Mouse (Mus musculus) macrophage (primary cell): ENCODE results near the gene Kif2a. TPM values are rescaled to one million over a fixed set of nuclear protein-coding genes. Genes with fewer than 3 reads are reported as not detected.

Experiments
- H3K27ac ChIP-seq: fragments of 350-480 bp; formaldehyde crosslinking; 2 replicates; pipeline ENCODE4 v1.9.0; 2021
- H3K36me3 ChIP-seq: fragments of 350-480 bp; formaldehyde crosslinking; 2 replicates; pipeline ENCODE4 v1.9.0; 2021; ENCODE audit errors: inconsistent target
- H3K4me3 ChIP-seq: fragments of 350-480 bp; formaldehyde crosslinking; 2 replicates; pipeline ENCODE4 v1.9.0; 2021; ENCODE audit errors: inconsistent target
- H3K79me2 ChIP-seq: fragments of 350-480 bp; formaldehyde crosslinking; 2 replicates; pipeline ENCODE4 v1.9.0; 2021; ENCODE audit errors: inconsistent target
- WGBS: methylation state at CpG from one replicate; pipeline ENCODE4 v1.1.7; 2026; ENCODE audit warnings: inconsistent platforms; ENCODE audit not compliant: missing documents; 5-methylcytosine and 5-hydroxymethylcytosine counted together
- polyA plus RNA-seq: library from polyadenylated mRNA; stranded (reverse); fragments of 250-400 nt; gene quantifications from 3 replicates; pipeline ENCODE4 v1.2.4, GENCODE M21; 2018; ENCODE audit warnings: inconsistent platforms

Gene Kif2a
- polyA plus RNA-seq, 1 experiment from 2014 or later: 22.4 TPM

GRCm38 (mm10) chr13:107035511-107036113, 13.7 kb upstream of the Kif2a start:
- H3K79me2 ChIP-seq: no peaks in the 10 kb centered on the region
- H3K36me3 ChIP-seq: no peaks in the 10 kb centered on the region
- no peak overlapping the region for H3K4me3 ChIP-seq
- no peak overlapping the region for H3K27ac ChIP-seq
- WGBS: 51% methylated on average over 3 of the region's 3 CpGs

- 98% methylated on average over 4 of the region's 4 CpGs for WGBS
- Histone ChIP-seq H3K36me3 (no peaks in the 10 kb centered on the region), H3K4me3 (no peak overlapping the region), H3K79me2 (no peaks in the 10 kb centered on the region), H3K27ac (no peak overlapping the region)
Measured at GRCm38 (mm10) chr13:107035078-107035477, 13.2 kb upstream of the Kif2a start.

DNA sequence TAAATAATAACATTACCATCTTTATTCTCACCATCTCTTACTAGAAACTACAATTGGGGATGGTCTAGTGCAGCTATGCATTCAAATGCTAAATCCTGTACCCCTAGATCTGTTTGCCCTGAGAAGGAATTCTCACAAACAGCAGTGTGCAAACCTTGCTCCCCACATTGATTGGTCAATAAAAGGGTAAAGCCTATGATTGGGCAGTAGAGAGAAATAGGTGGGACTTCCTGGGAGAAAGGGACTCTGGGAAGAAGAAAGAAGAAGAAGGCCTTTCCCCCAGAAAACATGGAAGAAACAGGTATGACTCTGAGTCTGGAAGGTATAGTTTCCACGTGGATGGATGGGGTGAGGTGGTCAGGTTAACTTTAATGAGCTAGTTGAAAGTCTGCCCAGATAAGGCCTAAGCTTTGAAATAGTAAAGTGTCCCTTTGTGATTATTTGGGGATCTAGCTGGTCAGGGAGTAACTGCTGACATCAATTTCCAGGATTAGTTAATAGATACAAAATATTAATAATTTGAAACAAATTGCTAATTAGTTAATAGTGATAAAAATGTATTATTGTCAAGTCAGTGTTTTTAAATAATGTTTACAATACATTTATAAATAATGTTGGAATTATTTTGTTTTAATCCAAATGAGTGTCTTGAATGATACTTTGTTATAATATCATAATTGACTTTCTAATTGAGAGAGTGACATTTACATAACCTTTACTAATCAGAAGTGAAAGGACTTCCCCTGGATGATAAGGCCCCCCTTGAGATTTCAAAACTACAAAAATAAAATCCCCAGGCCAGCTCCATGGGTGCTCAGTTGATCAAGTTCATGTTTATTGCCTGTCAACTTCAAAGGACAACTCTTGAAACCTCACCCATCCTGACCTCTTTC, 12.3 kb upstream of the Kif2a start:
- H3K27ac ChIP-seq: no peak overlapping the region
- H3K36me3 ChIP-seq: no peaks in the 10 kb centered on the region
- H3K79me2 ChIP-seq: no peaks in the 10 kb centered on the region
- H3K4me3 ChIP-seq: peak overlapping the region; percentile 19; the same call in 1 of the 2 replicates
- WGBS: 89% methylated on average over 1 of the region's 1 CpGs

GRCm38 (mm10) chr13:107031228-107031627, 9.3 kb upstream of the Kif2a start:
- no peak overlapping the region for H3K27ac ChIP-seq
- H3K36me3 ChIP-seq: no peaks in the 10 kb centered on the region
- no peaks in the 10 kb centered on the region for H3K79me2 ChIP-seq
- no peak overlapping the region for H3K4me3 ChIP-seq

DNA sequence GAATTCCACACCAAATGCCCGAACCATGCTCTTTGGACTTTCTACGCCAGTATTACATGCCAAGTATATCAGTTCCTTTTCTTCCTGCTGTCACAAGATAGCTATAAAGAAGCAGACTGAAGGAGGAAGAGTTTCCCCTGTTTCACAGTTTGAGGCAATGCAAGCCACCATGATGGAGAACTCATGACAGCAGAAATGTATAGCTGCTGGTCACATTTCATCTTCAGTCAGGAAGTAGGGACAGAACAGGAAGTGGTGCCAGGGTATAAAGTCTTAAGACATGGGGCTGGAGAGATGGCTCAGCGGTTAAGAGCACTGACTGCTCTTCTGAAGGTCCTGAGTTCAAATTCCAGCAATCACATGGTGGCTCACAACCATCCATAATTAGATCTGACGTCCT, 5.3 kb upstream of the Kif2a start:
- WGBS: 70% methylated on average over 4 of the region's 4 CpGs
- Histone ChIP-seq H3K36me3 (no peaks in the 10 kb centered on the region), H3K79me2 (no peaks in the 10 kb centered on the region), H3K4me3 (no peak overlapping the region), H3K27ac (peak overlapping the region; percentile 44)

DNA sequence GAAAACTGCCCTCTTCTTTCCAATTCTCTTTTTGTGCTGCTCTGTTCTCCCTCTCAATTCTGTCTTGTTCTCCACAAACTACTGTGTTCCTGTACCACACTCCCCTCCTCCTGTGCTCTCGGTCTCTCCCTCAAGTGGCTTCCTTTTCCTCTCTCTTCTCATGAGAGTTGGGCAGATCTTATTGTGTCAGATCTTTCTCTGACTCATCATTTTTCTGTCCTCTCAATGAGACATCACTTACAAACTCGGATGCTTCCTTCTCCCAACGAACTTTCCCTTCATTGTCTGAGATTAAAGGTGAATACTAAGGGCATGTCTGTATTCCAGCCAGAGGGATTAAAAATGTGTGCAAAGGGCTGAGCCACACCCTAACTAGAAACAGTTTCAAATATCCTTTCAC, 3.7 kb upstream of the Kif2a start:
- Histone ChIP-seq H3K79me2 (peaks cover 9% of the 10 kb centered on the region), H3K36me3 (no peaks in the 10 kb centered on the region), H3K4me3 (no peak overlapping the region), H3K27ac (peak overlapping the region; percentile 44)
- 3% methylated on average over 3 of the region's 3 CpGs for WGBS

GRCm38 (mm10) chr13:107022266-107023171, 593 bp upstream of the Kif2a start:
- Histone ChIP-seq H3K79me2 (peaks cover 41% of the 10 kb centered on the region), H3K4me3 (peak overlapping the region; percentile 37), H3K27ac (peak overlapping the region; percentile 66), H3K36me3 (no peaks in the 10 kb centered on the region)
- 4% methylated on average over 55 of the region's 97 CpGs for WGBS

DNA sequence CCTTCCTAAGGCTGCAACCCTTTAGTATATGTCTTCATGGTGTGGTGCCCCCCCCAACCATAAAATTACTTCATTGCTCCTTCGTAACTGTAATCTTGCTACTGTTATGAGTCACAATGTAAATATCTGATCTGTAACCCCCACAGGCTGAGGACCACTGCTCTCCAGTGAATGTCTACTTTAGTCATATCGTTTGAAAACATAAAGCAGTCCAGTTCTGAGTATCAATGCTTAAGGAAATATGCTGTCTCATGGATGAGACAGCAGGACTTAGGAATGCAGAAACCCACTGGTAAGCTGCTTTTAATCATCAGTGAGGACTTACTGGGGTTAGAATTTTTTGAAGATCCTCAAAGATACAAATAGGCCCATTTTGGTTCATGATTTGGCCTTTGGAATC, 2.5 kb downstream of the Kif2a start:
- H3K4me3 ChIP-seq: no peak overlapping the region
- H3K79me2 ChIP-seq: peaks cover 72% of the 10 kb centered on the region
- 63% methylated on average over 2 of the region's 2 CpGs for WGBS
- H3K27ac ChIP-seq: no peak overlapping the region
- no peaks in the 10 kb centered on the region for H3K36me3 ChIP-seq

GRCm38 (mm10) chr13:107013926-107014325, 8.0 kb downstream of the Kif2a start:
- H3K36me3 ChIP-seq: no peaks in the 10 kb centered on the region
- 88% methylated on average over 2 of the region's 2 CpGs for WGBS
- no peak overlapping the region for H3K27ac ChIP-seq
- H3K4me3 ChIP-seq: no peak overlapping the region
- H3K79me2 ChIP-seq: peaks cover 100% of the 10 kb centered on the region

- H3K4me3 ChIP-seq: no peak overlapping the region
- H3K36me3 ChIP-seq: no peaks in the 10 kb centered on the region
- 87% methylated on average over 2 of the region's 2 CpGs for WGBS
- H3K27ac ChIP-seq: no peak overlapping the region
- peaks cover 100% of the 10 kb centered on the region for H3K79me2 ChIP-seq
Measured at GRCm38 (mm10) chr13:107011618-107012017, 10.3 kb downstream of the Kif2a start.

DNA sequence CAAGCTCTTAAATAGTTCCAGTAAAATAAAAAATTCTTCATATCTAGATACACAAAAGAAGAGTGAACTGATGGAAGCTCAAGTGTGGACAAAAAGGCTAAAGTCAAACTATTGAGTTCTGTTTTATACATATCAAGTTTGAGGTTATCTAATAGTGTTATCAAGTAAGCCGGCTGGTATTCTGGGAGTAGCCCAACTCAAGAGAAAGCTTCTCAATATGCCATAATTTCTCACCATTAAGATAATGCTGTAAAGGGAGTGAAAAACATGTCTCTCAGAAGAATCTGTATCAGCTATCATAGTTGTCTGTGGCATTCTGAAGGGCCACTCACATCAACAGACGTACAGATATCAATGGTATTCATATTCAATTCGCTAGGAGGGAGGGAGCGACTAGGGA, 13.8 kb downstream of the Kif2a start:
- Histone ChIP-seq H3K27ac (no peak overlapping the region), H3K4me3 (no peak overlapping the region), H3K79me2 (peaks cover 100% of the 10 kb centered on the region), H3K36me3 (no peaks in the 10 kb centered on the region)
- WGBS: 96% methylated on average over 4 of the region's 4 CpGs

- 57% methylated on average over 2 of the region's 2 CpGs for WGBS
- H3K36me3 ChIP-seq: no peaks in the 10 kb centered on the region
- H3K4me3 ChIP-seq: no peak overlapping the region
- peaks cover 93% of the 10 kb centered on the region for H3K79me2 ChIP-seq
- H3K27ac ChIP-seq: no peak overlapping the region
Measured at GRCm38 (mm10) chr13:107003211-107003610, 18.7 kb downstream of the Kif2a start.

DNA sequence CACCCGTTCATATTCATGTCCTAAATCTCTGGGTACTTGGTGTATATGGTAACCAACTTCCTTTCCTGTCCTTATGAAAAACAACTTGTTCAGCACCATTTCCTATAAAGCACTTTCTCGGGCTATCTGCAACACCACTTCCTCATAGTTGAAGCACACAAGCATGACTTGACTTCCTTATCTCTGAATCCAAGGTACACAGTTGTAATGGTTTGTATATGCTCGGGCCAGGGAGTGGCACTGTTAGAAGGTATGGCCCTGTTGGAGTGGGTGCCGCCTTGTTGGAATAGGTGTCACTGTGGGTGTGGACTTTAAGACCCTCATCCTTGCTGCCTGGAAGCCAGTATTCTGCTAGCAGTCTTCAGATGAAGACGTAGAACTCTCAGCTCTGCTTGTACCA, 23.3 kb downstream of the Kif2a start:
- Histone ChIP-seq H3K79me2 (peaks cover 92% of the 10 kb centered on the region), H3K27ac (peak overlapping the region; percentile 59), H3K4me3 (no peak overlapping the region), H3K36me3 (no peaks in the 10 kb centered on the region)
- WGBS: 13% methylated on average over 5 of the region's 5 CpGs

DNA sequence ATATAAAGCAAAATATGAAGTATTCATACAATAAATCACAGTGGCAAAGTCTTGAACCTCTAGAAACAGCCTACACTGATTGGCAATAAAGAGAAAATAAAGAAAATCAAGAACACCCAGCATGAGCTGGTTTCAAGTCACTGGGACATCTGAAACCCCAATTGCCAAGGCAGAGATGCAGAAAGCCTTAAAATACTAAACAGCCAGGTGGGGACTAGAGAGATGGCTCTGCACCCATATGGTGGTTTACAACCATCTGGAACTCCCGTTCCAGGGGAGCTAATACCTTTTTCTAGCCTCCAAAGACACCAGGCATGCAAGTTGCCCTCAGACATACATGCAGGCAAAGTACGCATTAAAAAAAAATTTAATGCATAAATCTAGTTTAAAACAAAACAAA, 23.9 kb downstream of the Kif2a start:
- Histone ChIP-seq H3K4me3 (no peak overlapping the region), H3K79me2 (peaks cover 85% of the 10 kb centered on the region), H3K36me3 (no peaks in the 10 kb centered on the region), H3K27ac (peak overlapping the region; percentile 59)
- WGBS: 68% methylated on average over 2 of the region's 2 CpGs
